Mouse (Mus musculus) gonadal fat pad, adult 2 months (tissue): ENCODE measurements around the gene Elk3. TPM values are rescaled to one million over a fixed set of nuclear protein-coding genes. Genes with fewer than 3 reads are reported as not detected.

Experiments used
- DNase-seq: peaks from one replicate; pipeline ENCODE4 v3.0.0-alpha.2; 2012; ENCODE audit warnings: low read depth
- polyA plus RNA-seq: library from polyadenylated mRNA; depleted of rRNA; stranded (reverse); fragments of >200 nt; gene quantifications from 2 replicates; pipeline ENCODE4 v1.2.3, GENCODE M21; 2012

The Elk3 gene
- polyA plus RNA-seq, 1 experiment, result 25.0 TPM

GRCm38 (mm10) chr10:93269744-93270143, 41.2 kb downstream of the Elk3 start:
- no peak for DNase-seq

GRCm38 (mm10) chr10:93268339-93268738, 42.6 kb downstream of the Elk3 start:
- no peak for DNase-seq

DNA sequence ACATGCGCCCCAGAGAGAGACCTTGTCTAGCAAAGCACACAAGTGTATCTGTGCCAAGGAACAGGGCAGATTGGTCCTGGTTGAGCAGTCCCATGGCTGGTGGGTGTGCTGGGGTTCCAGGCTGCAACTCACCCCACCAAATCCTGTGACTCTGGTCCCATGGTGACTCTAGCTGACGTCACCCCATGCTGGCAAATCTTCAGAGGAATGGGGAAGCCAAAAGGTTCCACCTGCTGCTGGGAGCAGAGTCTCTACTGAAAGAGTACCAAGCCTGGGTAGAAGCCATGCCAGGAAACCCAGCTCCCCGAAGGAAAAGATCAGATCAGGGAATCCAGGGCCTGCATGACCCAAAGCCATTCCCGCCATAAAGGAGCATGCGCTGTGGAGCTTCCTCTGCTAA, 43.4 kb downstream of the Elk3 start:
- no peak for DNase-seq

DNA sequence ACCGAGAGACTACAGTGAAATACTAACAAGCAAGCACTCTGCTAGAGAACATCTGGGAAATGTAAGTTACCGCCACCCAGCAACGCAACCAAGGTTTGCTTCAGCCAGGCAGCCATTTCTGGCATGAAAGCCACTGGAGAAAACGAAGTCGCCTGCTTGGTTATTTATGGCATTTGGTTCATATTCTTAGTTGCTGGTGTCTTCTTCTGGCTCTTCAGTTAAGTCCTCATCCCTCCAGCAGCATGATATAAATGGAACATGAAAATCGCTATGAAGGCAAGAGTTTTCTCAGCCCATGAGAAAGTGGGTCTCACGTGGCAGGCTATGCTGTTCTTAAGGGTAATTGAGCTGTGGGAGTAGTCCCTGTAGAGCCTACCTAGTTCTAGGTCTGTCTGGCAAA, 44.4 kb downstream of the Elk3 start:
- no peak for DNase-seq

GRCm38 (mm10) chr10:93265833-93266232, 45.1 kb downstream of the Elk3 start:
- DNase-seq, result no peak

DNA sequence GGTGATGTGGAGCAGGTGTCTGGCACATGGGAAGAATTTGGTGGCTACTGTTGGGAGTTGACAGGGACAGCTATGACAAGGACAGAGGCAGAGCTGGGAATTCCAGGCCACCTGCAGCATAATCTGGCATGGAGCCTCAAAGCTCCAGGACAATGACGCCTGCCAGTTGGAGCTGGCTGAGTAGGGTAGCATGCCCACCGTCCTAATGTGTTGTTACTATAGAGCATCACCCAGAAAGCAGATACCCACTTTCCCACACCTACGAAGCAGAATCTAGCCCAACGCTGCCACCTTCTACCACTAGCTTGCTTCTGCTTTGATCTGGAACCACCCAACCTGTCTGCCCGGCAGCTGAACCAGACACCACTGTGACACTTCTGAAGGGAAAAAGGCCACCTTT, 46.9 kb downstream of the Elk3 start:
- DNase-seq, result no peak

DNA sequence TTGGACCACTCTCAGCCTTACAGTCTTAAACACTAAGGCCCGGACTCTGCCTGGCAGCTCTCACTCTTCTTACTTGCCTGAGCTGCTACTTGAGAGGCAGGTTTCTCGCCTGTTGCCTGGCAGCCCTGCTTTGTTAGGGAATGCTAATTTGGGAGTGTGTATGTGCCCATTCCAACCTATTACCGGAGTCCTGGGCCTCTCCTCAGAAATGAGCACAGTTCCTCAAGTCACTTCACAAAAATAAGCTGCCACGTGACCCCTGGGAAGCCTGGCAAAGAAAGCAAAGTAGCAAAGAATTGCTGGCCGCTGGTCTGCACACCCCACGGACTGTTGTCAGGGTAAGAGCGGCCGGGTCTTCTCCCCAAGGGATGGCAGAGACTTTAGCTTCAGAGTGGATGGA, 47.5 kb downstream of the Elk3 start:
- DNase-seq, result no peak

- DNase-seq, result no peak
These were observed 48.9 kb downstream of the Elk3 start for GRCm38 (mm10) chr10:93261981-93262499.

GRCm38 (mm10) chr10:93261132-93261980, 49.6 kb downstream of the Elk3 start:
- no peak for DNase-seq

GRCm38 (mm10) chr10:93259826-93260225, 51.1 kb downstream of the Elk3 start:
- no peak for DNase-seq

DNA sequence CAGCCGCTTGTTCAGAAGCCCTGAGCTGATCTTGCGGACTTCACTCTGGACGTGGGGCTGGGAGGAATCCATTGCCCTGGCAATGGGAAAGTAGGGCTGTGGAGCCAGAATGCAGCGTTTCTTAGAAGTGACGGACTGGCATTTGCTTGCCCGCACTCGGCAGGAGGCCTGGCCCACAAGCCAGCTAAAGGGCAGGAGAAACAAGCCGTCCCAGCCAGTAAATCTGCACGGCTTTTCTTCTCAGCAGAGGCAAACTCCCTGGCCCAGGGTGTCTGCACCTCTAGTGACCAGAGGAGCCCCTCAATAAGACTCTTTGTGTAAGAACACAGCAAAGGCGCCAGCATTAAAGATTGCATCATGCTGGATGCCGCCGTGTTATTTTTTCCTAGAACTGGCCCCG, 55.6 kb downstream of the Elk3 start:
- DNase-seq, result no peak

GRCm38 (mm10) chr10:93253156-93253555, 57.8 kb downstream of the Elk3 start:
- DNase-seq, result no peak

- no peak for DNase-seq
These were observed 58.3 kb downstream of the Elk3 start for GRCm38 (mm10) chr10:93252661-93253060.

DNA sequence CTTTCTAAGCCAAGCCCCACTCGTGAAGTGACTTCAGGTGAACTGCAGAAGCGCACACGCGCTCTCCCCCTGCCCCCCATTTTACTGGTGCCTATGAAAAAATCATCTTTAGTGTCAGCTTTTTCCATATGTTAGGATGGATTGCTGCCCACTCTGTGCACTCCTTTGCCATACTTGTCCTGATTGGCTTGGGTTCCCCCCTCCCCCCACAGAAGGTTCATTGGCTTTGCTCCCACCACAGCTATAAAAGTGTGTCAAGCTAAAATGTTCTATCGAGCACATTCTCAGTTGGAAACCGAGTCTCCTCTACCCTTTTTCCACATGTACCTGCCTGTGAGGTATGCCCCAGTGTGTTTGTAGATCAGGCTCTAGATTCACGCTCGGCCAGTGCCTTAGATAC, 59.5 kb downstream of the Elk3 start:
- no peak for DNase-seq

DNA sequence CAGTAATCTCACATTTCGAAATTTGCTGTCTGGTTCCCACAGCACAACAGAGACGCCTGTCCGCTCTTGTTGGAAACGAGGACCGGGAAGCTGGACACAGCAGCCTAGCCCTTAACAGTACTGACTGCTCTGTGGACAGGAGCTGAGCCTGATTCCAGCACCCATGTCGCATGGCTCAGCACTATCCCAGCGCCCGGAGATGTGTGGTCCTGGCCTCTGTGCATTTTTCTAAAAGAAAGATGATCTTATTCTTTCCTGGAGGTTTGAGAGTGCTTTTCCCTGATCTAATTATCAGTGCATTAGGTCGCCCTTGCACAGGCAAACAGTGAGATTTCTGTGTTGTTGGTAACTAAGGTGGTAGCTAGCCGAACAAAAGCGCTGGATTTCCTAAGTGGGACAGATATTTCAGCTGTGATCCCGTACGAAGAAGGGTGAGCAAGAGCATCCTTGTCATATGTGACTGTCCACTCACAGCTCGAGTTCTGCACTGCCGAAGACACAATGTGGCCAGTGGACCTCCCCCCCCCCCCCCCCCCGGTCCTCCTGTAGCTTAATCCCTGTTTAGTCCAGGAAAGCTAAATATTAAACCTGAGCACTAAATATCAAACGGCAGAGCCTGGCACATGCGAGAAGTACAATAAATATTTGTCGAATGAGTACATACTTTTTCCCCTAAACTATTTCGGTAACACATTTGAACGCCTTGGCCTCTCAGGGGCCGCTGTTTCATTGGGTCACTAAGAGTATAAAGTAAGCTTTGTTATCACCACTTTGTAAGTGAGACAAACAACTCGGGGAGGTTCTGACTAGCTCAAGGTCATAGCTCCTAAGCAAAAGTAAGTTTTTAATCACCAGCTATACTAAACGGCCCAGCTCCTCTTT, 60.3 kb downstream of the Elk3 start:
- no peak for DNase-seq

- no peak for DNase-seq
These were observed 61.0 kb downstream of the Elk3 start for GRCm38 (mm10) chr10:93249901-93250300.

- DNase-seq, result no peak
These were observed 62.5 kb downstream of the Elk3 start for GRCm38 (mm10) chr10:93248416-93248815.

DNA sequence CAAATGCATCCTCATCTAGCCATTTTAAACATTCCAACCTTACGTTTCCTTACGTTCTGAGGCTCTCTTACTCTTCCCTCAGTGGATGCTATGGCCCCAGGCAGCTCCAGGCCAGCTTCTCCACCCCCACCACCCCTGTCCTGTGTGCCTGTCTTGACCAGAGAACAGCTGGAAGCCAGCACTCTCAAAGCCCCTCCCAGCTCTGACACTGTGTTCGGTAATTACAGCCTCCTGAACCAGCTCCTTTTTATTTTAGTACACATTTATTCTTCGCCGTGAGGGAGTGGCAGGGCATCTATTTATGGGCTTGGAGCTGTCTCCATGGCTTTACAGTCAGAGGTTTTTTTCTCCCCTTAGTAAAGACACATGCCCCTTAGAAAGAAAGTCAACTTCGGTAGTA, 63.0 kb downstream of the Elk3 start:
- no peak for DNase-seq

- DNase-seq, result no peak
These were observed 63.5 kb downstream of the Elk3 start for GRCm38 (mm10) chr10:93247422-93247821.

DNA sequence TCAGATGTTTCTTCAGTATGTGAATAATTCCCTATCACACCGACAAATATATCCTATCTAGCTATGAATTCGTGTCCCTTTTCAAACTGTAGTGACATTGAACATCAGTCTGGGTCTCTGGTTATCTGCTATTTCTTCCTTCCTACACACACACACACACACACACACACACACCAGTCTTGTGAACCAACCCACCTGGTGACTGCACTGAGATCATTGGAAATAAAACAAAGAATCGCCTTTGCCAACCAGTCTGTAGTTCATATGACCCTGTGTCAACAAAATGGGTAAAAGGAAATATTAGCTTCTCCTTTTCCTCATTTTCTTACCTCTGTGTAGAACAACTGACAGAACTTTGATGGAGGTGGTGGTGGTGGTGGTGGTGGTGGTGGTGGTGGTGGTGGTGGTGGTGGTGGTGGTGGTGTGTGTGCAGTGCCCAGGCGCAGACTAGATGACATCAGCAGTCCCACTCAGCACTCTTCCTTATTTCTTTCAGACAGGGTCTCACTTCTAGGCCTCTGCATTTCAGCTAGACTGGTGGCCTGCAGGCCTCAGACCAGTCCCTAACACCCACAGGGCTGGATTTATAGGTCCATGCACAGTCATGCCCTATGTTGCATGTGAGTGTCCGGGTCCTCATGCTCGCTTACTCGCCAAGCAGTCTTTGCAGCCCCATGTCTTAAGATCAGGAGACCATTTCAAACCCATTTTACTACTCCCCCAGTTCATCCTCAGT, 64.6 kb downstream of the Elk3 start:
- no peak for DNase-seq

DNA sequence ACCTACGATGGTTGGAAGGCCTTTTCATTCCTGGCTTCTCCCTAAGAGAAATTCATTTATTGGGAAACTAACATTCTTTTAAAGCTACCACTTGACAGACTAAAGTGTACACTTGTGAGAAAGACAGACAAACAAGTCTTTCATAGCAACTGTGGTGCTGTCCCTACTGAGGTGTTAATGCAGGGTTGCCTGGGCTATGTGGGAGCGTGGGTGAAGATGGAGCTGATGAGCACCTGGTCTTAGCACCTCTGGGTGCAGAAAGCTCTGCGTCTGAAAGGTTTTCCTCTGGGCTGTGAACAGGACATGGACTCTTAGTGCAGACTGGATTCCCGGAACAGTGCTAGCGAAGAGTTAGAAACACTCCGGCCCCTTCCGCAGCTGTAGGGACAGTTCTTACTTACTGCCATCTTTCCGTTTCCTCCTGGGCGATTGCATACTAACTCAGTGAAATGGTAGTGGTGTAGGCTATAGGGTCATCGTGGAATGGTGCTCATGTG, 66.7 kb downstream of the Elk3 start:
- DNase-seq, result no peak

GRCm38 (mm10) chr10:93242861-93243260, 68.1 kb downstream of the Elk3 start:
- DNase-seq, result no peak
